Mouse (Mus musculus) granulocyte monocyte progenitor cell, adult 5-6 weeks (primary cell): Measurements from ENCODE around the gene Dnmt3l. TPM values are rescaled to one million over a fixed set of nuclear protein-coding genes. Genes with fewer than 3 reads are reported as not detected.

Experiments used
- total RNA-seq, 2 experiments: library from RNA; stranded (forward) in 1 of 2; stranded (reverse) in 1 of 2; fragments of 200-712, 200-1000 nt in 1 of 2; fragments of >200 nt in 1 of 2; fragmentation: Nextera tagmentation in 1 of 2; gene quantifications; 2 replicates each; pipeline ENCODE4 v1.2.3; 2014 to 2017

Gene Dnmt3l
- total RNA-seq, 2 experiments from 2014 or later, result 0.45 to 0.67 TPM

Other genes starting within 250 kb of the Dnmt3l start
- not detected in 2 replicates for gene Gm9639, start 246.9 kb upstream of the Dnmt3l start, total RNA-seq (2014; fragmentation: Nextera tagmentation)
- not detected in 2 replicates for gene Gm9639, start 246.9 kb upstream of the Dnmt3l start, total RNA-seq (2017)
- not detected in 2 replicates for gene Gm19668, start 242.8 kb upstream of the Dnmt3l start, total RNA-seq (2014; fragmentation: Nextera tagmentation)
- not detected in 2 replicates for gene Gm19668, start 242.8 kb upstream of the Dnmt3l start, total RNA-seq (2017)
- not detected in 2 replicates for gene Gm9507, start 230.1 kb upstream of the Dnmt3l start, total RNA-seq (2014; fragmentation: Nextera tagmentation)
- gene Gm9507, start 230.1 kb upstream of the Dnmt3l start, total RNA-seq (2017), result not detected in 2 replicates
- gene Gm2696, start 227.3 kb upstream of the Dnmt3l start, total RNA-seq (2014; fragmentation: Nextera tagmentation), result not detected in 2 replicates
- not detected in 2 replicates for gene Gm2696, start 227.3 kb upstream of the Dnmt3l start, total RNA-seq (2017)
- not detected in 2 replicates for gene Krtap10-4, start 214.9 kb upstream of the Dnmt3l start, total RNA-seq (2014; fragmentation: Nextera tagmentation)
- gene Krtap10-4, start 214.9 kb upstream of the Dnmt3l start, total RNA-seq (2017), result not detected in 2 replicates
- gene Krtap10-10, start 206.0 kb upstream of the Dnmt3l start, total RNA-seq (2014; fragmentation: Nextera tagmentation), result 0.75 TPM in 1 of 2 replicates, not detected in the other
- not detected in 2 replicates for gene Krtap10-10, start 206.0 kb upstream of the Dnmt3l start, total RNA-seq (2017)
- not detected in 2 replicates for gene Gm36176, start 195.1 kb upstream of the Dnmt3l start, total RNA-seq (2014; fragmentation: Nextera tagmentation)
- gene Gm36176, start 195.1 kb upstream of the Dnmt3l start, total RNA-seq (2017), result not detected in 2 replicates
- gene Gm10318, start 189.1 kb upstream of the Dnmt3l start, total RNA-seq (2014; fragmentation: Nextera tagmentation), result not detected in 2 replicates
- not detected in 2 replicates for gene Gm10318, start 189.1 kb upstream of the Dnmt3l start, total RNA-seq (2017)
- not detected in 2 replicates for gene Gm3285, start 180.0 kb upstream of the Dnmt3l start, total RNA-seq (2014; fragmentation: Nextera tagmentation)
- not detected in 2 replicates for gene Gm3285, start 180.0 kb upstream of the Dnmt3l start, total RNA-seq (2017)
- not detected in 2 replicates for gene Lrrc3, start 139.4 kb upstream of the Dnmt3l start, total RNA-seq (2014; fragmentation: Nextera tagmentation)
- not detected in 2 replicates for gene Lrrc3, start 139.4 kb upstream of the Dnmt3l start, total RNA-seq (2017)
- gene Trpm2, start 71.4 kb upstream of the Dnmt3l start, total RNA-seq (2014; fragmentation: Nextera tagmentation), result 1.9 and 9.1 TPM in 2 replicates
- 1.9 and 3.6 TPM in 2 replicates for gene Trpm2, start 71.4 kb upstream of the Dnmt3l start, total RNA-seq (2017)
- 8.8 and 9.1 TPM in 2 replicates for gene 1810043G02Rik, start 63.4 kb upstream of the Dnmt3l start, total RNA-seq (2014; fragmentation: Nextera tagmentation)
- 7.4 and 9.9 TPM in 2 replicates for gene 1810043G02Rik, start 63.4 kb upstream of the Dnmt3l start, total RNA-seq (2017)
- 30.6 and 39.4 TPM in 2 replicates for gene Pfkl, start 31.9 kb upstream of the Dnmt3l start, total RNA-seq (2014; fragmentation: Nextera tagmentation)
- gene Pfkl, start 31.9 kb upstream of the Dnmt3l start, total RNA-seq (2017), result 39.6 and 43.5 TPM in 2 replicates
- gene Aire, start 1.7 kb downstream of the Dnmt3l start, total RNA-seq (2014; fragmentation: Nextera tagmentation), result 1.0 TPM in 1 of 2 replicates, not detected in the other
- gene Aire, start 1.7 kb downstream of the Dnmt3l start, total RNA-seq (2017), result not detected in 2 replicates
- gene Icosl, start 27.4 kb downstream of the Dnmt3l start, total RNA-seq (2014; fragmentation: Nextera tagmentation), result 7.4 and 8.5 TPM in 2 replicates
- gene Icosl, start 27.4 kb downstream of the Dnmt3l start, total RNA-seq (2017), result 0.57 and 2.9 TPM in 2 replicates
- 44.6 and 52.8 TPM in 2 replicates for gene D10Jhu81e, start 127.8 kb downstream of the Dnmt3l start, total RNA-seq (2014; fragmentation: Nextera tagmentation)
- gene D10Jhu81e, start 127.8 kb downstream of the Dnmt3l start, total RNA-seq (2017), result 76.3 and 84.9 TPM in 2 replicates
- gene Pwp2, start 143.2 kb downstream of the Dnmt3l start, total RNA-seq (2014; fragmentation: Nextera tagmentation), result 17.2 and 17.9 TPM in 2 replicates
- 22.9 and 27.0 TPM in 2 replicates for gene Pwp2, start 143.2 kb downstream of the Dnmt3l start, total RNA-seq (2017)
- 30.9 and 46.2 TPM in 2 replicates for gene Trappc10, start 202.7 kb downstream of the Dnmt3l start, total RNA-seq (2014; fragmentation: Nextera tagmentation)
- gene Trappc10, start 202.7 kb downstream of the Dnmt3l start, total RNA-seq (2017), result 31.4 and 34.1 TPM in 2 replicates